Mouse (Mus musculus) brain, embryonic 14.5 days (tissue): ENCODE measurements at regions not wholly inside any gene's neighbourhood (a gene's known extent, or its start where the extent isn't known, plus 50 kb on each side); places are given as distances from the start of the nearest gene placed in this dataset.

Experiments
- DNase-seq: peaks from one replicate; pipeline ENCODE4 v3.0.0-alpha.2; 2011; ENCODE audit warnings: low read depth
- CTCF ChIP-seq: fragments of 200-500 bp; IDR thresholded peaks from 2 replicates; pipeline ENCODE4 v1.5.1; 2012; ENCODE audit warnings: inconsistent platforms, mild to moderate bottlenecking, moderate library complexity, borderline replicate concordance; ENCODE audit not compliant: insufficient read depth, insufficient read length; ENCODE audit errors: extremely low read depth
- POLR2A ChIP-seq: fragments of 200-500 bp; IDR thresholded peaks from 2 replicates; pipeline ENCODE4 v1.6.1; 2012; ENCODE audit warnings: mild to moderate bottlenecking, inconsistent platforms, borderline replicate concordance; ENCODE audit not compliant: poor library complexity, insufficient read depth, insufficient read length, severe bottlenecking; ENCODE audit errors: extremely low read depth

- TF ChIP-seq POLR2A (no peak), CTCF (no peak)
- DNase-seq = peak; percentile 50
Measured at GRCm38 (mm10) chr8:26799814-26800213, 177.3 kb upstream of the Zfp703 start.

- peak; percentile 89 for DNase-seq
- TF ChIP-seq POLR2A (no peak), CTCF (no peak)
Measured at GRCm38 (mm10) chr8:26804089-26804488, 173.0 kb upstream of the Zfp703 start.

GRCm38 (mm10) chr8:26804901-26805341 is 172.2 kb upstream of the Zfp703 start:
- peak; percentile 80 for DNase-seq
- no peak for TF ChIP-seq CTCF
- TF ChIP-seq POLR2A = no peak

GRCm38 (mm10) chr8:26805371-26805821 is 171.7 kb upstream of the Zfp703 start:
- DNase-seq = peak; percentile 76
- TF ChIP-seq CTCF = no peak
- TF ChIP-seq POLR2A = no peak

- TF ChIP-seq POLR2A (no peak), CTCF (no peak)
- DNase-seq = peak; percentile 83
Measured at GRCm38 (mm10) chr8:26808111-26808651, 168.9 kb upstream of the Zfp703 start.

GRCm38 (mm10) chr8:26808771-26809170 is 168.4 kb upstream of the Zfp703 start:
- TF ChIP-seq CTCF (no peak), POLR2A (no peak)
- peak; percentile 57 for DNase-seq

GRCm38 (mm10) chr8:26809943-26810342 is 167.2 kb upstream of the Zfp703 start:
- DNase-seq = peak; percentile 67
- TF ChIP-seq POLR2A = no peak
- TF ChIP-seq CTCF = no peak

- TF ChIP-seq CTCF = no peak
- no peak for TF ChIP-seq POLR2A
- DNase-seq = peak; percentile 67
Measured at GRCm38 (mm10) chr8:26811533-26812236, 165.4 kb upstream of the Zfp703 start.

GRCm38 (mm10) chr8:26813198-26813815 is 163.8 kb upstream of the Zfp703 start:
- DNase-seq = no peak
- TF ChIP-seq POLR2A (no peak), CTCF (no peak)

GRCm38 (mm10) chr8:26815020-26815584 is 162.0 kb upstream of the Zfp703 start:
- DNase-seq = peak; percentile 66
- no peak for TF ChIP-seq POLR2A
- no peak for TF ChIP-seq CTCF

GRCm38 (mm10) chr8:26816977-26817376 is 160.1 kb upstream of the Zfp703 start:
- TF ChIP-seq POLR2A (no peak), CTCF (no peak)
- no peak for DNase-seq

- DNase-seq = no peak
- no peak for TF ChIP-seq POLR2A
- no peak for TF ChIP-seq CTCF
Measured at GRCm38 (mm10) chr8:26824189-26824941, 152.8 kb upstream of the Zfp703 start.
